Mouse (Mus musculus) liver, embryonic 14.5 days (tissue): ENCODE results near the gene Csk. TPM values are rescaled to one million over a fixed set of nuclear protein-coding genes. Genes with fewer than 3 reads are reported as not detected.

ENCODE experiments used
- ATAC-seq: fragments of 200-750 bp; cut with Nextera tagmentation; 2 replicates; pipeline ENCODE4 v1.8.0; 2017; ENCODE audit warnings: moderate number of reproducible peaks, mild to moderate bottlenecking, moderate library complexity; ENCODE audit not compliant: insufficient read depth
- DNase-seq, 3 experiments: peaks; one replicate each; pipeline ENCODE4 v3.0.0-alpha.2; 2012 to 2013; ENCODE audit warnings: low read depth in 3 of 3, low spot score in 3 of 3
- H3K27ac ChIP-seq: fragments of 300-500 bp; sonication (generic); 2 replicates; pipeline ENCODE4 v1.5.1; 2014; ENCODE audit warnings: moderate library complexity, mild to moderate bottlenecking, control low read depth, inconsistent platforms
- H3K27me3 ChIP-seq: fragments of 300-500 bp; sonication (generic); 2 replicates; pipeline ENCODE4 v1.6.1; 2014; ENCODE audit warnings: mild to moderate bottlenecking, low read length, moderate library complexity; ENCODE audit not compliant: control insufficient read depth, insufficient read depth
- H3K36me3 ChIP-seq: fragments of 300-500 bp; sonication (generic); replicated peaks from 2 replicates; pipeline ENCODE4 v1.6.1; 2014; ENCODE audit warnings: low read depth; ENCODE audit not compliant: control insufficient read depth, insufficient read depth
- H3K4me1 ChIP-seq, 2 experiments: fragments of 200-500 bp in 1 of 2; fragments of 300-500 bp in 1 of 2; sonication (generic) in 1 of 2; replicated peaks; 2 replicates each; pipeline ENCODE4 v1.6.1; 2012 to 2014; ENCODE audit warnings: antibody characterized with exemption in 1 of 2, inconsistent platforms in 1 of 2, low read length in 1 of 2; ENCODE audit not compliant: control insufficient read depth in 2 of 2, insufficient read depth in 2 of 2
- H3K4me2 ChIP-seq: fragments of 300-500 bp; sonication (generic); 2 replicates; pipeline ENCODE4 v1.6.1; 2014; ENCODE audit warnings: low read depth, mild to moderate bottlenecking, control low read depth, moderate library complexity
- H3K4me3 ChIP-seq, 2 experiments: fragments of 200-500 bp in 1 of 2; fragments of 300-500 bp in 1 of 2; sonication (generic) in 1 of 2; 2 replicates each; pipeline ENCODE4 v1.5.1; 2012 to 2014; ENCODE audit warnings: low read depth in 2 of 2, low read length in 2 of 2, mild to moderate bottlenecking in 2 of 2, control low read depth in 1 of 2, inconsistent platforms in 1 of 2, moderate library complexity in 1 of 2; ENCODE audit not compliant: insufficient read depth in 1 of 2
- H3K9ac ChIP-seq: fragments of 300-500 bp; sonication (generic); replicated peaks from 2 replicates; pipeline ENCODE4 v1.6.1; 2014; ENCODE audit warnings: mild to moderate bottlenecking, control low read depth, moderate library complexity
- H3K9me3 ChIP-seq: fragments of 300-500 bp; sonication (generic); 2 replicates; pipeline ENCODE4 v1.6.1; 2016; ENCODE audit warnings: low read length, mixed read lengths; ENCODE audit not compliant: control insufficient read depth
- CTCF ChIP-seq: IDR thresholded peaks from 2 replicates; pipeline ENCODE4 v1.5.1; 2016; ENCODE audit warnings: antibody characterized with exemption, low read depth, control low read depth
- EP300 ChIP-seq: IDR thresholded peaks from 2 replicates; pipeline ENCODE4 v1.6.1; 2016; ENCODE audit warnings: antibody characterized with exemption, low read depth
- WGBS: fragments of 180-500 bp; shearing (Covaris S2); extraction: QIAGEN DNeasy Blood & Tissue Kit; methylation state at CpG from one replicate; pipeline ENCODE4 v1.1.7; 2014; ENCODE audit not compliant: insufficient replicate concordance; 5-methylcytosine and 5-hydroxymethylcytosine counted together
- polyA plus RNA-seq, 2 experiments: library from polyadenylated mRNA; depleted of rRNA in 1 of 2; stranded (reverse) in 1 of 2; unstranded in 1 of 2; fragments of >200 nt; fragmentation: Nextera tagmentation in 1 of 2; extraction: Ambion mirVana in 1 of 2; gene quantifications; 2 replicates each; pipeline versions ENCODE4 v1.2.1 to v1.2.3; 2012 to 2014

Csk gene
- polyA plus RNA-seq, 2 experiments = 11.1 to 26.3 TPM

GRCm38 (mm10) chr9:57694108-57694507 lies 40.7 kb upstream of the Csk start:
- H3K27me3 ChIP-seq = peaks cover 22% of the 10 kb centered on the region
- no peak overlapping the region for H3K4me3 ChIP-seq

GRCm38 (mm10) chr9:57688606-57689005 lies 35.2 kb upstream of the Csk start:
- H3K4me1 ChIP-seq = no peaks in the 10 kb centered on the region
- peaks cover under 1% of the 10 kb centered on the region; the same call in 1 of the 2 replicates for H3K27me3 ChIP-seq
- DNase-seq (no peak), ATAC-seq (no peak)
- 66% methylated on average over 2 of the region's 2 CpGs for WGBS
- H3K4me3 ChIP-seq = no peak overlapping the region
- no peak overlapping the region for H3K27ac ChIP-seq
- H3K4me2 ChIP-seq = no peak overlapping the region
- H3K9me3 ChIP-seq = no peaks in the 10 kb centered on the region
- H3K36me3 ChIP-seq = no peaks in the 10 kb centered on the region
- H3K9ac ChIP-seq = no peak overlapping the region
- no peak for TF ChIP-seq EP300
- no peak for TF ChIP-seq CTCF

More at GRCm38 (mm10) chr9:57694108-57694507, 40.7 kb upstream of the Csk start:
- Histone ChIP-seq H3K4me2 (no peak overlapping the region), H3K27ac (no peak overlapping the region), H3K9me3 (no peaks in the 10 kb centered on the region), H3K9ac (no peak overlapping the region), H3K4me1 (peaks cover 5 to 9% of the 10 kb centered on the region in 2 experiments; a peak in 3 of 4 replicates), H3K36me3 (no peaks in the 10 kb centered on the region)
- no peak for DNase-seq
- no peak for ATAC-seq
- TF ChIP-seq EP300 (no peak), CTCF (no peak)
- whole genome bisulfite sequencing = 83% methylated on average over 2 of the region's 2 CpGs

GRCm38 (mm10) chr9:57688158-57688557 lies 34.7 kb upstream of the Csk start:
- DNase-seq (peak in 1 of 3 experiments; percentile 26), ATAC-seq (no peak)
- H3K27ac ChIP-seq = no peak overlapping the region
- no peak overlapping the region for H3K4me2 ChIP-seq
- WGBS = 45% methylated on average over 2 of the region's 2 CpGs
- H3K36me3 ChIP-seq = no peaks in the 10 kb centered on the region
- no peaks in the 10 kb centered on the region for H3K9me3 ChIP-seq
- TF ChIP-seq EP300 (no peak), CTCF (peak; percentile 74)
- no peak overlapping the region for H3K9ac ChIP-seq
- no peak overlapping the region for H3K4me3 ChIP-seq
- no peaks in the 10 kb centered on the region for H3K27me3 ChIP-seq
- no peaks in the 10 kb centered on the region for H3K4me1 ChIP-seq

GRCm38 (mm10) chr9:57687751-57688150 lies 34.3 kb upstream of the Csk start, which contains the start of gene Cyp1a1:
Gene Cyp1a1 (plus strand): TSS chr9:57687928.
- ATAC-seq = peak; percentile 43; the same call in 1 of the 2 replicates
- Histone ChIP-seq H3K4me3 (no peak within 1 kb of the TSS), H3K9me3 (no peaks in the 10 kb centered on the region), H3K36me3 (no peaks in the 10 kb centered on the region), H3K4me1 (no peaks in the 10 kb centered on the region), H3K4me2 (no peak within 1 kb of the TSS), H3K27ac (no peak within 1 kb of the TSS), H3K27me3 (no peaks in the 10 kb centered on the region), H3K9ac (no peak within 1 kb of the TSS)
- DNase-seq = no peak
- no peak for TF ChIP-seq CTCF
- no peak for TF ChIP-seq EP300
- 55% methylated on average over 2 of the region's 2 CpGs for WGBS

- no peaks in the 10 kb centered on the region for H3K4me1 ChIP-seq
- H3K4me3 ChIP-seq = no peak overlapping the region
- WGBS = 71% methylated on average over 5 of the region's 5 CpGs
- no peaks in the 10 kb centered on the region for H3K36me3 ChIP-seq
- H3K9ac ChIP-seq = no peak overlapping the region
- TF ChIP-seq EP300 (no peak), CTCF (no peak)
- H3K27me3 ChIP-seq = no peaks in the 10 kb centered on the region
- DNase-seq (no peak), ATAC-seq (no peak)
- H3K27ac ChIP-seq = no peak overlapping the region
- no peak overlapping the region for H3K4me2 ChIP-seq
- no peaks in the 10 kb centered on the region for H3K9me3 ChIP-seq
These were observed 32.6 kb upstream of the Csk start for GRCm38 (mm10) chr9:57686011-57686410.
